Mouse (Mus musculus): Measurements from ENCODE around the gene Tmem150a. TPM values are rescaled to one million over a fixed set of nuclear protein-coding genes. Genes with fewer than 3 reads are reported as not detected.

The Tmem150a gene
- total RNA-seq, 2 experiments from 2014 or later, result 8.0 to 9.7 TPM

- intact Hi-C loops (cut with DNase I), result no loop called here
- Histone ChIP-seq H3K4me3 (no peak overlapping the region), H3K27ac (no peak overlapping the region)
- no peak for TF ChIP-seq CTCF (IDR thresholded peaks at IDR 0.05)
- no peak for DNase-seq (ENCODE audit: extremely low spot score in 1 of 2, low spot score in 2 of 2)
Observed at GRCm38 (mm10) chr6:72354025-72354424, 1.2 kb upstream of the Tmem150a start.

- peak overlapping the region; percentile 82 for H3K4me3 ChIP-seq
- no peak for DNase-seq (ENCODE audit: extremely low spot score in 1 of 2, low spot score in 2 of 2)
- intact Hi-C loops (cut with DNase I), result loop anchor here (5.0 kb wide), 1 partner anchor 181 kb away; no protein-coding TSS in a partner anchor
- H3K27ac ChIP-seq, result peak overlapping the region; percentile 91
- TF ChIP-seq CTCF (IDR thresholded peaks at IDR 0.05), result no peak
Observed at GRCm38 (mm10) chr6:72356001-72356532, 820 bp downstream of the Tmem150a start.

GRCm38 (mm10) chr6:72357164-72358079, 2.2 kb downstream of the Tmem150a start:
- DNase-seq (ENCODE audit: extremely low spot score in 1 of 2, low spot score in 2 of 2), result no peak
- intact Hi-C loops (cut with DNase I), result loop anchor here (5.0 kb wide), 1 partner anchor 180 kb away; no protein-coding TSS in a partner anchor

GRCm38 (mm10) chr6:72358086-72358764, 3.0 kb downstream of the Tmem150a start:
- TF ChIP-seq CTCF (IDR thresholded peaks at IDR 0.05), result no peak
- no peak overlapping the region for H3K4me3 ChIP-seq
- H3K27ac ChIP-seq, result no peak overlapping the region; the same call in 1 of the 2 replicates
- DNase-seq (ENCODE audit: extremely low spot score in 1 of 2, low spot score in 2 of 2), result no peak
- intact Hi-C loops (cut with DNase I), result loop anchor here (5.0 kb wide), 1 partner anchor 179 kb away; no protein-coding TSS in a partner anchor

More at GRCm38 (mm10) chr6:72357164-72358079, 2.2 kb downstream of the Tmem150a start:
- no peak overlapping the region for H3K4me3 ChIP-seq
- H3K27ac ChIP-seq, result no peak overlapping the region; the same call in 1 of the 2 replicates
- no peak for TF ChIP-seq CTCF (IDR thresholded peaks at IDR 0.05)

GRCm38 (mm10) chr6:72359343-72359742, 4.1 kb downstream of the Tmem150a start:
- intact Hi-C loops (cut with DNase I), result loop anchor here (5.0 kb wide), 1 partner anchor 178 kb away; no protein-coding TSS in a partner anchor

GRCm38 (mm10) chr6:72359891-72360598, 4.8 kb downstream of the Tmem150a start:
- Histone ChIP-seq H3K27ac (0 out of 2 replicates have a peak overlapping the region, but pooled peaks have one; percentile 11), H3K4me3 (no peak overlapping the region)
- DNase-seq (ENCODE audit: extremely low spot score in 1 of 2, low spot score in 2 of 2), result no peak
- no peak; the same call in 1 of the 2 replicates for TF ChIP-seq CTCF (IDR thresholded peaks at IDR 0.05)
- intact Hi-C loops (cut with DNase I), result loop anchor here (5.0 kb wide), 1 partner anchor 177 kb away; no protein-coding TSS in a partner anchor

More at GRCm38 (mm10) chr6:72359343-72359742, 4.1 kb downstream of the Tmem150a start:
- H3K4me3 ChIP-seq, result no peak overlapping the region
- no peak for TF ChIP-seq CTCF (IDR thresholded peaks at IDR 0.05)
- no peak for DNase-seq (ENCODE audit: extremely low spot score in 1 of 2, low spot score in 2 of 2)
- no peak overlapping the region for H3K27ac ChIP-seq

GRCm38 (mm10) chr6:72360599-72360935, 5.3 kb downstream of the Tmem150a start:
- no peak overlapping the region for H3K4me3 ChIP-seq
- DNase-seq (ENCODE audit: extremely low spot score in 1 of 2, low spot score in 2 of 2), result no peak
- H3K27ac ChIP-seq, result 0 out of 2 replicates have a peak overlapping the region, but pooled peaks have one; percentile 11
- intact Hi-C loops (cut with DNase I), result no loop called here
- TF ChIP-seq CTCF (IDR thresholded peaks at IDR 0.05), result no peak

- TF ChIP-seq CTCF (IDR thresholded peaks at IDR 0.05), result no peak
- H3K27ac ChIP-seq, result no peak overlapping the region
- peak overlapping the region; percentile 78 for H3K4me3 ChIP-seq
- no peak for DNase-seq (ENCODE audit: extremely low spot score in 1 of 2, low spot score in 2 of 2)
- intact Hi-C loops (cut with DNase I), result no loop called here
Observed at GRCm38 (mm10) chr6:72361121-72361551, 5.9 kb downstream of the Tmem150a start.

- Histone ChIP-seq H3K4me3 (peak overlapping the region; percentile 78), H3K27ac (peak overlapping the region; percentile 83)
- DNase-seq (ENCODE audit: extremely low spot score in 1 of 2, low spot score in 2 of 2), result peak; percentile 92 to 95
- peak; percentile 44 for TF ChIP-seq CTCF (IDR thresholded peaks at IDR 0.05)
- intact Hi-C loops (cut with DNase I), result loop anchor here (2.0 kb wide), 1 partner anchor 46 kb away; no protein-coding TSS in a partner anchor
Observed at GRCm38 (mm10) chr6:72362132-72363028, 7.1 kb downstream of the Tmem150a start.

GRCm38 (mm10) chr6:72364009-72364408, 8.8 kb downstream of the Tmem150a start:
- no peak for DNase-seq (ENCODE audit: extremely low spot score in 1 of 2, low spot score in 2 of 2)
- Histone ChIP-seq H3K4me3 (no peak overlapping the region), H3K27ac (no peak overlapping the region)
- peak; percentile 42 for TF ChIP-seq CTCF (IDR thresholded peaks at IDR 0.05)
- intact Hi-C loops (cut with DNase I), result no loop called here
